ENCODE assay signal across 26 mouse cellular contexts in the genomic region with DNA sequence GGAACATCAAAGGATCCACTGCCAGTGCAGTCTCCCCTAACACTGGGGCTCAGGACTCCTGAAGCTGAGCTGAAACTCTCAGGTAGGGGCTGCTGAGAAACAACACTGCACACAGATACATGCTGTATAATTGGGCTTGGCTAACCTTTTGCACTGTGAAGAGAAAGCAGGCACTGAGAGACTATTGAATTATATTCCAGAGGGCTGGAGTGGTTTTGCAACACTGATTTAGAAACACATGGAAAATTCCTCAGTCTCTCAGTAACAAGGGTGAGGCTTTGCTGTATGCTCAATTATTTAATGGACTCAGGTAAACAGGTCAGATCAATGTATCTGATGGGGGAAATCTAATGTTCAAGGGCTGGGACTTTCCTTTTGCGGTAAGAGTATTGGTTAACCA.
"Had no signal": no experiment of that assay in that cellular context is flagged by ENCODE, and none has a peak within 500 bp of the region (broad histone marks: within the 10 kb centered on the region; RNA-seq: fewer than 3 reads in every experiment).

No protein-coding gene starts in this region.

- H3K27me3 ChIP-seq: heart, embryonic 13.5 days; heart, embryonic 15.5 days; hindbrain, embryonic 13.5 days; hindbrain, embryonic 15.5 days; kidney, embryonic 15.5 days; limb, embryonic 13.5 days; limb, embryonic 15.5 days had no signal

- H3K4me1 ChIP-seq: kidney, embryonic 15.5 days had no signal

- H3K4me3 ChIP-seq: gastrocnemius, adult 2 months; heart, adult 2 months; heart, embryonic 13.5 days; heart, embryonic 15.5 days; hindbrain, embryonic 13.5 days; hindbrain, embryonic 15.5 days; kidney, embryonic 15.5 days; limb, embryonic 13.5 days; limb, embryonic 15.5 days had no signal

- DNase-seq: gastrocnemius, adult 2 months; gastrocnemius, postnatal 10 days; gastrocnemius, postnatal 36 days; heart, adult 11 months; heart, adult 2 months; heart, postnatal 14 days; heart, postnatal 36 days; kidney, adult 11 months; kidney, adult 2 months; kidney, adult 9 months; kidney, postnatal 14 days; kidney, postnatal 36 days; layer of hippocampus, adult 9-11 months; layer of hippocampus, postnatal 36 days; left cerebral cortex, postnatal 4 days had no signal

- H3K9ac ChIP-seq: heart, embryonic 13.5 days; heart, embryonic 15.5 days; hindbrain, embryonic 13.5 days; hindbrain, embryonic 15.5 days; kidney, embryonic 15.5 days; limb, embryonic 13.5 days; limb, embryonic 15.5 days had no signal

- H3K4me2 ChIP-seq: heart, embryonic 11.5 days; heart, embryonic 13.5 days; heart, embryonic 15.5 days; hindbrain, embryonic 13.5 days; hindbrain, embryonic 15.5 days; kidney, embryonic 15.5 days; limb, embryonic 13.5 days; limb, embryonic 15.5 days had no signal

- H3K27ac ChIP-seq: gastrocnemius, adult 2 months; heart, adult 2 months; heart, embryonic 13.5 days; heart, embryonic 15.5 days; hindbrain, embryonic 13.5 days; hindbrain, embryonic 15.5 days; hindbrain, postnatal 0 days; kidney, embryonic 15.5 days; kidney, postnatal 0 days; limb, embryonic 13.5 days; limb, embryonic 15.5 days had no signal

- H3K9me3 ChIP-seq: heart, embryonic 13.5 days; hindbrain, embryonic 15.5 days; kidney, embryonic 15.5 days; limb, embryonic 13.5 days; limb, embryonic 15.5 days had no signal

- H3K36me3 ChIP-seq: heart, embryonic 13.5 days; heart, embryonic 15.5 days; hindbrain, embryonic 13.5 days; hindbrain, embryonic 15.5 days; kidney, embryonic 15.5 days; limb, embryonic 15.5 days had no signal

- ATAC-seq: hindbrain, postnatal 0 days; intestine, embryonic 16.5 days had no signal
